ENCODE assay signal across 21 mouse cellular contexts in genomic region chr12:116367346-116367745, GRCm38 (mm10). TPM values are rescaled to one million over a fixed set of nuclear protein-coding genes. Genes with fewer than 3 reads are reported as not detected.
DNase-seq lines count a peak whose midpoint lies in the region; TF ChIP-seq lines count a peak whose summit lies in the region.
"Had no signal": no experiment of that assay in that cellular context is flagged by ENCODE, and none has a peak within 500 bp of the region (broad histone marks: within the 10 kb centered on the region; RNA-seq: fewer than 3 reads in every experiment).

No protein-coding gene starts in this region.

- DNase-seq in gastrocnemius, adult 2 months, result no peak
- DNase-seq in gastrocnemius, postnatal 4 days (ENCODE audit: low spot score in 2 of 2), result no peak
- DNase-seq in MEL (ENCODE audit: low read depth, low spot score) (peak; percentile 86), MEL-GATA-1-ER (ENCODE audit: extremely low read depth, low read depth) (peak; percentile 23)
- no peak for DNase-seq in left cerebral cortex, adult 11 months (ENCODE audit: low spot score)
- DNase-seq in thymus, adult 18-20 months, result no peak
- DNase-seq: adrenal gland, adult 2 months; adrenal gland, adult 8-10 months; adrenal gland, postnatal 10 days; adrenal gland, postnatal 14 days; adrenal gland, postnatal 25 days; adrenal gland, postnatal 36 days; B cell, adult 2 months; cerebellum, adult 11 months; cerebellum, adult 11-12 months; cerebellum, adult 18-20 months; cerebellum, adult 2 months; cerebellum, adult 8-10 months had no signal

- no peak for TF ChIP-seq CTCF in gastrocnemius, adult 2 months (IDR thresholded peaks at IDR 0.05)
- TF ChIP-seq CTCF in MEL (IDR thresholded peaks at IDR 0.05 in 2 of 3, conservative IDR thresholded peaks at IDR 0.05 in 1 of 3; ENCODE audit: control insufficient read depth in 1 of 3, insufficient read depth in 1 of 3, low read depth in 2 of 3, low read length in 3 of 3, poor library complexity in 1 of 3, severe bottlenecking in 1 of 3), result no peak

- H3K27ac ChIP-seq in gastrocnemius, adult 2 months, result peak overlapping the region; percentile 64; the same call in 1 of the 2 replicates
- peak overlapping the region; percentile 73 for H3K27ac ChIP-seq in MEL (ENCODE audit: control insufficient read depth, low read depth, low read length)

- H3K27me3 ChIP-seq in MEL (ENCODE audit: control insufficient read depth in 1 of 2, insufficient read depth in 2 of 2, low read length in 2 of 2), result no peaks in the 10 kb centered on the region
- H3K27me3 ChIP-seq: CH12.LX, Patski had no signal

- intact Hi-C loops in gastrocnemius, adult 2 months (cut with DNase I), result no loop called here

- H3K4me3 ChIP-seq in gastrocnemius, adult 2 months, result no peak overlapping the region
- no peak overlapping the region for H3K4me3 ChIP-seq in MEL (ENCODE audit: control insufficient read depth in 1 of 2, insufficient read depth in 1 of 2, low read depth in 2 of 2, low read length in 2 of 2)

- no peak for TF ChIP-seq POLR2A in MEL (IDR thresholded peaks at IDR 0.05; ENCODE audit: control insufficient read depth in 1 of 2, insufficient read depth in 1 of 2, low read depth in 1 of 2, low read length in 2 of 2, poor library complexity in 1 of 2)

- H3K4me1 ChIP-seq in MEL (ENCODE audit: control insufficient read depth in 1 of 2, insufficient read depth in 2 of 2, low read length in 2 of 2), result peaks cover 34 to 35% of the 10 kb centered on the region in 2 experiments

- no peak for TF ChIP-seq RAD21 in MEL (IDR thresholded peaks at IDR 0.05; ENCODE audit: low read depth, low read length)

- H3K9me3 ChIP-seq in MEL (replicated peaks; ENCODE audit: insufficient read depth, low read length), result no peaks in the 10 kb centered on the region
- H3K9me3 ChIP-seq: G1E had no signal

- TF ChIP-seq EP300 in MEL (IDR thresholded peaks at IDR 0.05; ENCODE audit: low read depth in 1 of 2, low read length in 2 of 2), result peak; percentile 92 to 96

- H3K79me2 ChIP-seq in MEL (ENCODE audit: control insufficient read depth, insufficient read depth, low read length, poor library complexity), result no peaks in the 10 kb centered on the region

- peak overlapping the region; percentile 28 for H3K9ac ChIP-seq in MEL (ENCODE audit: control insufficient read depth, low read depth, low read length, poor library complexity, severe bottlenecking)

- peaks cover 39 to 40% of the 10 kb centered on the region in 2 experiments for H3K36me3 ChIP-seq in MEL (ENCODE audit: control insufficient read depth in 1 of 2, insufficient read depth in 2 of 2, low read length in 2 of 2)

TF ChIP-seq in MEL, 35 proteins besides CTCF, POLR2A, EP300 and RAD21:
- TF ChIP-seq ZKSCAN1 (IDR thresholded peaks at IDR 0.05; ENCODE audit: low read depth, low read length) (no peak), MXI1 (IDR thresholded peaks at IDR 0.05; ENCODE audit: low read depth, low read length) (0 out of 2 replicates have a peak, but pooled peaks have one; percentile 38), UBTF (IDR thresholded peaks at IDR 0.05; ENCODE audit: borderline replicate concordance, insufficient read depth, low read depth, low read length) (no peak), MEF2A (IDR thresholded peaks at IDR 0.05; ENCODE audit: extremely low read depth, insufficient replicate concordance, low read depth, low read length, poor library complexity, severe bottlenecking) (no peak), NRF1 (IDR thresholded peaks at IDR 0.05; ENCODE audit: insufficient read depth, low read depth, low read length, poor library complexity, severe bottlenecking) (no peak), GATA1 (IDR thresholded peaks at IDR 0.05; ENCODE audit: low read depth, low read length) (peak; percentile 95), MAX (IDR thresholded peaks at IDR 0.05; ENCODE audit: low read length) (no peak), ZC3H11A (IDR thresholded peaks at IDR 0.05; ENCODE audit: low read depth, low read length) (no peak), BHLHE40 (IDR thresholded peaks at IDR 0.05; ENCODE audit: borderline replicate concordance, low read depth, low read length) (no peak), JUND (IDR thresholded peaks at IDR 0.05; ENCODE audit: low read depth, low read length) (no peak), CHD1 (IDR thresholded peaks at IDR 0.05; ENCODE audit: low read depth, low read length) (no peak), GABPA (IDR thresholded peaks at IDR 0.05; ENCODE audit: low read depth, low read length) (no peak), HCFC1 (IDR thresholded peaks at IDR 0.05; ENCODE audit: low read depth, low read length) (no peak), USF2 (IDR thresholded peaks at IDR 0.05; ENCODE audit: borderline replicate concordance in 1 of 2, insufficient read depth in 1 of 2, low read depth in 1 of 2, low read length in 2 of 2) (no peak), MAZ (IDR thresholded peaks at IDR 0.05; ENCODE audit: low read depth, low read length) (no peak), MYB (IDR thresholded peaks at IDR 0.05; ENCODE audit: low read depth, low read length) (no peak; the same call in 1 of the 2 replicates), POLR2AphosphoS2 (IDR thresholded peaks at IDR 0.05; ENCODE audit: low read length) (no peak), ETS1 (IDR thresholded peaks at IDR 0.05; ENCODE audit: low read depth, low read length) (peak; percentile 84), SMC3 (IDR thresholded peaks at IDR 0.05; ENCODE audit: low read depth, low read length) (no peak), ZNF384 (IDR thresholded peaks at IDR 0.05; ENCODE audit: low read depth, low read length) (no peak), SIN3A (IDR thresholded peaks at IDR 0.05; ENCODE audit: low read length) (peak; percentile 74), ELF1 (IDR thresholded peaks at IDR 0.05; ENCODE audit: low read depth, low read length) (no peak), KAT2A (conservative IDR thresholded peaks at IDR 0.05; ENCODE audit: low read depth, low read length) (no peak), TCF12 (IDR thresholded peaks at IDR 0.05; ENCODE audit: low read depth, low read length) (peak; percentile 89), MYC (IDR thresholded peaks at IDR 0.05; ENCODE audit: low read depth, low read length) (peak; percentile 74; the same call in 1 of the 2 replicates), ZMIZ1 (IDR thresholded peaks at IDR 0.05; ENCODE audit: low read depth, low read length) (no peak), TBP (IDR thresholded peaks at IDR 0.05; ENCODE audit: low read depth, low read length) (peak; percentile 62; the same call in 1 of the 2 replicates), USF1 (IDR thresholded peaks at IDR 0.05; ENCODE audit: low read depth, low read length) (no peak), POLR2AphosphoS5 (IDR thresholded peaks at IDR 0.05; ENCODE audit: borderline replicate concordance, low read depth, low read length) (no peak), CHD2 (IDR thresholded peaks at IDR 0.05; ENCODE audit: low read length) (no peak), E2F4 (IDR thresholded peaks at IDR 0.05; ENCODE audit: borderline replicate concordance, low read depth, low read length) (no peak), MAFK (IDR thresholded peaks at IDR 0.05; ENCODE audit: borderline replicate concordance, low read depth, low read length) (no peak; the same call in 1 of the 2 replicates), NELFE (IDR thresholded peaks at IDR 0.05; ENCODE audit: low read depth, low read length) (no peak), TAL1 (IDR thresholded peaks at IDR 0.05; ENCODE audit: low read length) (no peak), RCOR1 (IDR thresholded peaks at IDR 0.05; ENCODE audit: low read depth, low read length) (peak; percentile 78; the same call in 1 of the 2 replicates)

RNA-seq across cellular contexts. Expression of gene Ncapg2, which starts 37.9 kb away (rescaled TPM):
- 1 to 10 TPM; 1.1 to 1.2 TPM for total RNA-seq in gastrocnemius, adult 2 months (2021)
- 10 to 100 TPM; 24.0 to 26.7 TPM for total RNA-seq in gastrocnemius, postnatal 4 days (2021)
- total RNA-seq in MEL (2012; rRNA removed), result 95.2 and 104 TPM in 2 replicates
- 100 to 1,000 TPM in 1 of 2 experiments, 10 to 100 TPM in 1; 89.3 to 102 TPM for polyA plus RNA-seq in MEL (2012; ENCODE audit: insufficient read depth in 1 of 2, insufficient read length in 2 of 2, low read depth in 1 of 2, low replicate concordance in 2 of 2, missing spikeins in 1 of 2)

Comparison
In these comparisons a context has a peak if more than half of its experiments do, and no peak if none do; other contexts are left out.
1. RNA of gene Ncapg2, which starts 37.9 kb away (total RNA-seq): 95.2 to 104 TPM in MEL and 24.0 to 26.7 TPM in gastrocnemius, postnatal 4 days; 1.1 to 1.2 TPM in gastrocnemius, adult 2 months; every median in the first group is over 10 times any median in the second.
2. DNase-seq: peak in MEL (single experiment) and MEL-GATA-1-ER (single experiment); none in gastrocnemius, adult 2 months (single experiment), gastrocnemius, postnatal 4 days (0 of 2), left cerebral cortex, adult 11 months (single experiment) and thymus, adult 18-20 months (0 of 2).